Mouse (Mus musculus) intestine, postnatal 0 days (tissue): ENCODE measurements at regions not wholly inside any gene's neighbourhood (a gene's known extent, or its start where the extent isn't known, plus 50 kb on each side); places are given as distances from the start of the nearest gene placed in this dataset.
"Not testable (repeated sequence)": the region's sequence is repeated elsewhere in the genome, so short reads cannot be mapped to it uniquely, and the experiment has no call there.

Experiments used
- ATAC-seq: fragments of 200-750 bp; cut with Nextera tagmentation; 2 replicates; pipeline ENCODE4 v1.8.0; 2017; ENCODE audit warnings: mild to moderate bottlenecking, moderate TSS enrichment, moderate library complexity
- H3K27ac ChIP-seq: fragments of 300-500 bp; sonication (generic); 2 replicates; pipeline ENCODE4 v1.5.1; 2014; ENCODE audit warnings: mild to moderate bottlenecking, low read depth, low read length, moderate library complexity
- H3K27me3 ChIP-seq: fragments of 300-500 bp; sonication (generic); replicated peaks from 2 replicates; pipeline ENCODE4 v1.6.1; 2014; ENCODE audit warnings: low read length, mixed read lengths; ENCODE audit not compliant: control insufficient read depth, insufficient read depth
- H3K36me3 ChIP-seq: fragments of 300-500 bp; sonication (generic); 2 replicates; pipeline ENCODE4 v1.6.1; 2014; ENCODE audit warnings: mild to moderate bottlenecking, moderate library complexity; ENCODE audit not compliant: control insufficient read depth, insufficient read depth
- H3K4me1 ChIP-seq: fragments of 300-500 bp; sonication (generic); replicated peaks from 2 replicates; pipeline ENCODE4 v1.6.1; 2014; ENCODE audit warnings: antibody characterized with exemption, low read length, mixed read lengths; ENCODE audit not compliant: control insufficient read depth, insufficient read depth
- H3K4me2 ChIP-seq: fragments of 300-500 bp; sonication (generic); replicated peaks from 2 replicates; pipeline ENCODE4 v1.6.1; 2014; ENCODE audit warnings: low read depth, mild to moderate bottlenecking, moderate library complexity
- H3K4me3 ChIP-seq: fragments of 300-500 bp; sonication (generic); 2 replicates; pipeline ENCODE4 v1.5.1; 2014; ENCODE audit warnings: low read depth, low read length
- H3K9ac ChIP-seq: fragments of 300-500 bp; sonication (generic); 2 replicates; pipeline ENCODE4 v1.6.1; 2014; ENCODE audit warnings: mild to moderate bottlenecking, low read depth, low read length
- H3K9me3 ChIP-seq: fragments of 300-500 bp; sonication (generic); 2 replicates; pipeline ENCODE4 v1.6.1; 2016; ENCODE audit warnings: mixed run types; ENCODE audit not compliant: control insufficient read depth
- CTCF ChIP-seq: sonication (generic); IDR thresholded peaks from 2 replicates; pipeline ENCODE4 v1.5.1; 2016; ENCODE audit warnings: low read depth, mild to moderate bottlenecking, control low read depth, antibody characterized with exemption, moderate library complexity
- WGBS: fragments of 180-500 bp; shearing (Covaris S2); extraction: QIAGEN DNeasy Blood & Tissue Kit; methylation state at CpG from one replicate; pipeline ENCODE4 v1.1.7; 2014; 5-methylcytosine and 5-hydroxymethylcytosine counted together

- no peaks in the 10 kb centered on the region for H3K36me3 ChIP-seq
- no peak overlapping the region for H3K27ac ChIP-seq
- TF ChIP-seq CTCF, result peak; percentile 58
- no peak overlapping the region for H3K4me3 ChIP-seq
- no peaks in the 10 kb centered on the region for H3K9me3 ChIP-seq
- H3K9ac ChIP-seq, result no peak overlapping the region
- no peaks in the 10 kb centered on the region for H3K4me1 ChIP-seq
- H3K4me2 ChIP-seq, result no peak overlapping the region
- H3K27me3 ChIP-seq, result no peaks in the 10 kb centered on the region
- ATAC-seq, result no peak
- WGBS, result 62% methylated on average over 5 of the region's 5 CpGs
These were observed 77.4 kb downstream of the Tfpi2 start for GRCm38 (mm10) chr6:3911284-3911683.

- no peak for ATAC-seq
- H3K4me3 ChIP-seq, result no peak overlapping the region
- no peaks in the 10 kb centered on the region for H3K4me1 ChIP-seq
- no peak overlapping the region for H3K9ac ChIP-seq
- no peak for TF ChIP-seq CTCF
- H3K4me2 ChIP-seq, result no peak overlapping the region
- no peak overlapping the region for H3K27ac ChIP-seq
- no peaks in the 10 kb centered on the region for H3K27me3 ChIP-seq
- H3K36me3 ChIP-seq, result no peaks in the 10 kb centered on the region
- WGBS, result 88% methylated on average over 10 of the region's 10 CpGs
- no peaks in the 10 kb centered on the region for H3K9me3 ChIP-seq
These were observed 84.0 kb downstream of the Tfpi2 start for GRCm38 (mm10) chr6:3904704-3905103.

- H3K36me3 ChIP-seq, H3K4me2 ChIP-seq, H3K9me3 ChIP-seq, H3K4me1 ChIP-seq, ATAC-seq, H3K4me3 ChIP-seq, H3K27me3 ChIP-seq, H3K27ac ChIP-seq, H3K9ac ChIP-seq: not testable (repeated sequence)
- 80% methylated on average over 2 of the region's 2 CpGs for WGBS
These were observed 111.3 kb upstream of the Calcr start for GRCm38 (mm10) chr6:3875816-3876215.

DNA sequence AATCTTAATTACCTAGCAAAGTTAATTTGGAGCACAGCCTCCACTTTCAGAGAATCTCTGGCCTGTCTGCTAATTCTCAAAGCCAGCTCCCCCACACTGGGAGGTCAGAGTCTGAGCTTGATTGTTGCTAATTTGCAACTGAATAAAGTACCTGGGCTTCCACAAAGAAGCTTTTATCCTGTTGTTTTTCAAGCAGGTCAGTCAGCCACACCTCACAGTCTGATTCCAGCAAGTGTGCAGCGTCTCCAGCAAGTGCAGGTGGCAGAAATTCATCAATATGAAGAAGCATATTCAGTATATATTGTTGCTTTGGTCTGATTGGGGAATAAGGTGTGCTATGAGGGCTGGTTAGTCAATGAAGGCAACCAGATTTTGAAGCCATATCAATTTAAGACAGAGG lies 110.3 kb upstream of the Calcr start:
- 64% methylated on average over 1 of the region's 1 CpGs for WGBS
- H3K9me3 ChIP-seq, H3K27me3 ChIP-seq, H3K4me2 ChIP-seq, H3K4me3 ChIP-seq, ATAC-seq, H3K36me3 ChIP-seq, H3K9ac ChIP-seq, H3K4me1 ChIP-seq, H3K27ac ChIP-seq: not testable (repeated sequence)

DNA sequence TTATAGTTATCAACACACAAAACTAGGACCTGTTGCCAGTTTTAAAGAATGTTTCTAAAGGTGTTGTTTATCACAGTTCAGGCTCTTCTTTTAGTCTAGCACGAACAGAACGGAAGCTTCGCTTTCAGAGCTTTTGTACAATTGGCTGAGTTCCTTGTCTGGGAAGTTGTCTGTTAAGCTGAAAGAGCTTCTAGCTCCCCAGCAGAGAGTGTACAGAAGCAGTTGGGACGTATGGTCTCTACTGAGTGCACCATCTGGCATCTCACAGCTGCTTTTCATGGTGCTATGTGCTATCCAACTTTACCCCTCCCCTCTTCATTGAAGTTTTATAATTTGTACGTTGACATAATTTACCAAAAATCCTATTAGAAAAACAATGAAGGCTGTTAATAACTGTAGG lies 96.5 kb upstream of the Calcr start:
- ATAC-seq, result no peak
- H3K4me2 ChIP-seq, result no peak overlapping the region
- no peaks in the 10 kb centered on the region for H3K9me3 ChIP-seq
- H3K27ac ChIP-seq, result no peak overlapping the region
- no peak overlapping the region for H3K9ac ChIP-seq
- H3K4me1 ChIP-seq, result no peaks in the 10 kb centered on the region
- WGBS, result 78% methylated on average over 5 of the region's 5 CpGs
- no peak for TF ChIP-seq CTCF
- H3K4me3 ChIP-seq, result no peak overlapping the region
- H3K36me3 ChIP-seq, result no peaks in the 10 kb centered on the region
- no peaks in the 10 kb centered on the region for H3K27me3 ChIP-seq

DNA sequence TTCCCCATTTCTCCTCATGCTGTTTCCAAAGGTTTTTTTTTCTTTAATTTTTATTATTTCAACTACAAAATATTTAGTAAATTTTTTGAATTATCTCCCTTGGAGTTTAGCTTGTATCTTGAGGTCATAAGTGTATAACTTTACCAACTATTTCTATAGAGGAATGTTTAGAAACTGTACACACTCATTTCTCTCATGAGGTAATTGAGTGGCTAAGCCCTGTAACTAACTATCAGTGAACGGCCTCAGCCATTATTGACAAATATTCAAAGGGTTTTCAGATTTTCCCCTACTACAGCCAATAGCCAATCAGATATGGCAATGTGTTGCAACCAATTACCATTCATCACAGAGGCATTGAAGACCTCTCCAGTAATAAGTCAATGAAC lies 96.1 kb upstream of the Calcr start:
- no peak overlapping the region for H3K27ac ChIP-seq
- H3K4me3 ChIP-seq, result no peak overlapping the region
- no peak overlapping the region for H3K9ac ChIP-seq
- H3K36me3 ChIP-seq, result no peaks in the 10 kb centered on the region
- no peak overlapping the region for H3K4me2 ChIP-seq
- ATAC-seq, result peak; percentile 43; the same call in 1 of the 2 replicates
- WGBS, result 45% methylated on average over 1 of the region's 1 CpGs
- no peak for TF ChIP-seq CTCF
- no peaks in the 10 kb centered on the region for H3K27me3 ChIP-seq
- H3K9me3 ChIP-seq, result no peaks in the 10 kb centered on the region
- H3K4me1 ChIP-seq, result no peaks in the 10 kb centered on the region

GRCm38 (mm10) chr6:3859942-3860586 lies 95.5 kb upstream of the Calcr start:
- no peak for TF ChIP-seq CTCF
- peak; percentile 86 for ATAC-seq
- Histone ChIP-seq H3K4me2 (no peak overlapping the region), H3K9ac (no peak overlapping the region), H3K4me1 (no peaks in the 10 kb centered on the region), H3K9me3 (no peaks in the 10 kb centered on the region), H3K27ac (no peak overlapping the region), H3K27me3 (no peaks in the 10 kb centered on the region), H3K36me3 (no peaks in the 10 kb centered on the region), H3K4me3 (no peak overlapping the region)
- 56% methylated on average over 4 of the region's 4 CpGs for WGBS
